Mouse (Mus musculus): Measurements from ENCODE around the gene Shisa9. TPM values are rescaled to one million over a fixed set of nuclear protein-coding genes. Genes with fewer than 3 reads are reported as not detected.

Shisa9 gene
- polyA plus RNA-seq, 1 experiment = 22.1 TPM

DNA sequence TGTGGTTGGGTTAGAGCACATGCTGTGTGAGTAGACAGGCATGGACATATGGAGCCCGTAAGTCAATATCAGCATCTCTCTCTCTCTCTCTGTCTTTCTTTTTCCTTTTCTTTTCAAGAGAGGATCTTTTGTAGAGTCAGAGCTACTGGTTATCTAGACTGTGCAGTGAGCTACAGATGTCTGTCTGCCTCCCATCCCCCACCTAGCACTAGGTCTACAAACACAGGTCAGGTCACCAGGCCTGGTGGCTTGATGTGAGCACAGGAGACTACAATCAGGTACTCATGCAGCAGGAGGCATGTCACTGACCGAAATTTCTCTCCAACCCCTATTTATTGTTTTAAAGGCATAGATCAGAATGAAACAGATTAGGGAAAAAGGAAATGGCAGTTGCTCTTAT lies 219.1 kb downstream of the Shisa9 start:
- no peak for DNase-seq
- WGBS = 91% methylated on average over 2 of the region's 2 CpGs
- TF ChIP-seq POLR2A (IDR thresholded peaks at IDR 0.05; ENCODE audit: borderline replicate concordance, insufficient read depth, low read length) (no peak), CTCF (IDR thresholded peaks at IDR 0.05; ENCODE audit: borderline replicate concordance, insufficient read depth, low read depth, low read length) (no peak)
- H3K27ac ChIP-seq (ENCODE audit: insufficient read depth, low read length) = no peak overlapping the region
- H3K27me3 ChIP-seq (ENCODE audit: control insufficient read depth, insufficient read depth, low read length) = no peaks in the 10 kb centered on the region
- H3K4me3 ChIP-seq (replicated peaks; ENCODE audit: insufficient read depth, low read depth, low read length) = no peak overlapping the region
- H3K4me1 ChIP-seq (ENCODE audit: control insufficient read depth, insufficient read depth, low read length) = no peaks in the 10 kb centered on the region

- 88% methylated on average over 2 of the region's 2 CpGs for WGBS
- TF ChIP-seq POLR2A (IDR thresholded peaks at IDR 0.05; ENCODE audit: borderline replicate concordance, insufficient read depth, low read length) = no peak
- TF ChIP-seq CTCF (IDR thresholded peaks at IDR 0.05; ENCODE audit: borderline replicate concordance, insufficient read depth, low read depth, low read length) = no peak
Observed at GRCm38 (mm10) chr16:12204423-12204822, 220.5 kb downstream of the Shisa9 start.

GRCm38 (mm10) chr16:12206421-12206950 lies 222.6 kb downstream of the Shisa9 start:
- Histone ChIP-seq H3K4me3 (replicated peaks; ENCODE audit: insufficient read depth, low read depth, low read length) (no peak overlapping the region), H3K4me1 (ENCODE audit: control insufficient read depth, insufficient read depth, low read length) (no peaks in the 10 kb centered on the region), H3K27ac (ENCODE audit: insufficient read depth, low read length) (no peak overlapping the region), H3K27me3 (ENCODE audit: control insufficient read depth, insufficient read depth, low read length) (no peaks in the 10 kb centered on the region)
- TF ChIP-seq POLR2A (IDR thresholded peaks at IDR 0.05; ENCODE audit: borderline replicate concordance, insufficient read depth, low read length) (no peak), CTCF (IDR thresholded peaks at IDR 0.05; ENCODE audit: borderline replicate concordance, insufficient read depth, low read depth, low read length) (no peak)
- WGBS = 63% methylated on average over 1 of the region's 1 CpGs
- no peak for DNase-seq

More at GRCm38 (mm10) chr16:12204423-12204822, 220.5 kb downstream of the Shisa9 start:
- Histone ChIP-seq H3K4me1 (ENCODE audit: control insufficient read depth, insufficient read depth, low read length) (no peaks in the 10 kb centered on the region), H3K27ac (ENCODE audit: insufficient read depth, low read length) (no peak overlapping the region), H3K27me3 (ENCODE audit: control insufficient read depth, insufficient read depth, low read length) (no peaks in the 10 kb centered on the region), H3K4me3 (replicated peaks; ENCODE audit: insufficient read depth, low read depth, low read length) (no peak overlapping the region)
- DNase-seq = no peak

GRCm38 (mm10) chr16:12206951-12207350 lies 223.0 kb downstream of the Shisa9 start:
- no peaks in the 10 kb centered on the region for H3K27me3 ChIP-seq (ENCODE audit: control insufficient read depth, insufficient read depth, low read length)
- H3K4me1 ChIP-seq (ENCODE audit: control insufficient read depth, insufficient read depth, low read length) = no peaks in the 10 kb centered on the region
- no peak for DNase-seq
- no peak overlapping the region for H3K4me3 ChIP-seq (replicated peaks; ENCODE audit: insufficient read depth, low read depth, low read length)
- H3K27ac ChIP-seq (ENCODE audit: insufficient read depth, low read length) = no peak overlapping the region
- WGBS = 89% methylated on average over 2 of the region's 2 CpGs
- TF ChIP-seq POLR2A (IDR thresholded peaks at IDR 0.05; ENCODE audit: borderline replicate concordance, insufficient read depth, low read length) = no peak
- no peak for TF ChIP-seq CTCF (IDR thresholded peaks at IDR 0.05; ENCODE audit: borderline replicate concordance, insufficient read depth, low read depth, low read length)

GRCm38 (mm10) chr16:12209355-12209754 lies 225.4 kb downstream of the Shisa9 start:
- no peak for DNase-seq
- Histone ChIP-seq H3K4me1 (ENCODE audit: control insufficient read depth, insufficient read depth, low read length) (no peaks in the 10 kb centered on the region), H3K27me3 (ENCODE audit: control insufficient read depth, insufficient read depth, low read length) (no peaks in the 10 kb centered on the region), H3K4me3 (replicated peaks; ENCODE audit: insufficient read depth, low read depth, low read length) (no peak overlapping the region), H3K27ac (ENCODE audit: insufficient read depth, low read length) (no peak overlapping the region)
- WGBS = 100% methylated on average over 1 of the region's 1 CpGs
- no peak for TF ChIP-seq CTCF (IDR thresholded peaks at IDR 0.05; ENCODE audit: borderline replicate concordance, insufficient read depth, low read depth, low read length)
- TF ChIP-seq POLR2A (IDR thresholded peaks at IDR 0.05; ENCODE audit: borderline replicate concordance, insufficient read depth, low read length) = no peak

DNA sequence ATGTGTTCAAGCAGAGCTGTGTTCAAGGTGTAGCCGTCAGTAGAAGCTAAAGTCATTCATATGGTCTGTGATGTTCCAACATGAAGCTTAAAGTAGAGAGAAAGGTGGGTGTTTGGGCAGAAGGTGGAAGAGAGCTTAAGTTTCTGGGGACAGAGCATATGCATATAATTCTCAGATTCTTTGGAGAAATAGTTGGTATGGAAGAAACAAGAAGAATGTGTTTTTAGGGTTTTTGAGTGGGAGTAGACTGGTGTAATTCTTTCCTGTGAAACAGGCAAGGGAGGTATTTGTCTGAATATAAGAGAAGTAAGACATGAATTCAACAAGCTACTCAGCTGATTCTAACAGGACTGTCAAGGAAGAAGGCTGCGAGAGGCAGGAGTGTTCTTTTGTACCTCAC lies 225.9 kb downstream of the Shisa9 start:
- Histone ChIP-seq H3K27me3 (ENCODE audit: control insufficient read depth, insufficient read depth, low read length) (no peaks in the 10 kb centered on the region), H3K4me3 (replicated peaks; ENCODE audit: insufficient read depth, low read depth, low read length) (no peak overlapping the region), H3K27ac (ENCODE audit: insufficient read depth, low read length) (no peak overlapping the region), H3K4me1 (ENCODE audit: control insufficient read depth, insufficient read depth, low read length) (no peaks in the 10 kb centered on the region)
- DNase-seq = no peak
- WGBS = 95% methylated on average over 2 of the region's 2 CpGs
- TF ChIP-seq CTCF (IDR thresholded peaks at IDR 0.05; ENCODE audit: borderline replicate concordance, insufficient read depth, low read depth, low read length) (no peak), POLR2A (IDR thresholded peaks at IDR 0.05; ENCODE audit: borderline replicate concordance, insufficient read depth, low read length) (no peak)

- WGBS = 90% methylated on average over 2 of the region's 2 CpGs
- no peak overlapping the region for H3K27ac ChIP-seq (ENCODE audit: insufficient read depth, low read length)
- H3K27me3 ChIP-seq (ENCODE audit: control insufficient read depth, insufficient read depth, low read length) = no peaks in the 10 kb centered on the region
- no peaks in the 10 kb centered on the region for H3K4me1 ChIP-seq (ENCODE audit: control insufficient read depth, insufficient read depth, low read length)
- no peak overlapping the region for H3K4me3 ChIP-seq (replicated peaks; ENCODE audit: insufficient read depth, low read depth, low read length)
- no peak for TF ChIP-seq CTCF (IDR thresholded peaks at IDR 0.05; ENCODE audit: borderline replicate concordance, insufficient read depth, low read depth, low read length)
- TF ChIP-seq POLR2A (IDR thresholded peaks at IDR 0.05; ENCODE audit: borderline replicate concordance, insufficient read depth, low read length) = no peak
- no peak for DNase-seq
Observed at GRCm38 (mm10) chr16:12214018-12214417, 230.1 kb downstream of the Shisa9 start.

DNA sequence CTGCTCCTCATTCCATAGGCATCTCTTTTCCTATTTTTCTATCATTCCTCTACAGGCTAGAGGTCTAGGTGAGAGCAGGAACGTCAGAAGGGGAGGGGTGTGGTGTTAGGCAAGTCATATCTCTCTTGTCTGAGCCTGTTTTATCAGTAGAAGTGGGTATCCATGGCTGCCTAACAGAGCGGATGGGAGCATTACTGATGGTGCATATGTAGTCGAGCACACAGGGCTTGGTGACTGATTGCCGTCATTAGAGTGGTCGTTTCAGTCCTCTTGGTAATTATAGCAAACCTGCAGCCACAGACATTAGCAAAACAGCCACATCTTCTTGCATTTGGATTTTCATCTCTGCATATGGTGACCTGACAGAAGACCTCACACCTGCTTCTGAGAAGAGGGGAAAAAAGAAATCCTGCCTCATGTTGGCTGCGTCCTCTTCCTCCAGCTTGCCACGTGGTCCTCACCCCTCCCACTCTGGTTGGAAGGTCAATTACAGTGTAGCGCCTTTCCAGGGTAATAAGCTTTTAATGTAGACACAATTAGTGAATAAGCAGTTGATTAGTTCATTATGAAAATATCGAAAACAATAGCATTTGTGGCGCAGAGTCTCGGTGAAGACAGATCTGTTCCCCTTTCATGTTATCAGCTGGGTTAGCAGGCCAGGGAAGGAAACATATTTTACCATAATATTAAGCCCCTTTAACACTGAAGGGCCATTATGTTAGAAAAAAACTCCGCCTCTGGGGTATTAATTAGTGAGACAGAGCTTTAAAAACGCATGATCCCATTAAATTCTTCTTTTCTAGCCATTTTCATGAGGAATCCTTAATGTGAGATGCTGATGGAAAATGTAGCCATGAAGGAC lies 233.6 kb downstream of the Shisa9 start:
- WGBS = 81% methylated on average over 13 of the region's 13 CpGs
- TF ChIP-seq CTCF (IDR thresholded peaks at IDR 0.05; ENCODE audit: borderline replicate concordance, insufficient read depth, low read depth, low read length) (no peak), POLR2A (IDR thresholded peaks at IDR 0.05; ENCODE audit: borderline replicate concordance, insufficient read depth, low read length) (no peak)
- H3K4me3 ChIP-seq (replicated peaks; ENCODE audit: insufficient read depth, low read depth, low read length) = no peak overlapping the region
- no peaks in the 10 kb centered on the region for H3K27me3 ChIP-seq (ENCODE audit: control insufficient read depth, insufficient read depth, low read length)
- no peak overlapping the region for H3K27ac ChIP-seq (ENCODE audit: insufficient read depth, low read length)
- no peaks in the 10 kb centered on the region for H3K4me1 ChIP-seq (ENCODE audit: control insufficient read depth, insufficient read depth, low read length)
- DNase-seq = no peak

All from cerebellum, adult 2 months (tissue).